Mouse (Mus musculus) midbrain, embryonic 11.5 days (tissue): ENCODE measurements around the gene Epb41l3. TPM values are rescaled to one million over a fixed set of nuclear protein-coding genes. Genes with fewer than 3 reads are reported as not detected.
A peak's percentile ranks its signal among the peaks of the same experiment; 100 is the strongest.
"Not testable (repeated sequence)": the region's sequence is repeated elsewhere in the genome, so short reads cannot be mapped to it uniquely, and the experiment has no call there.

Source experiments
- ATAC-seq: fragments of 200-750 bp; cut with Nextera tagmentation; 2 replicates; pipeline ENCODE4 v1.8.0; 2017; ENCODE audit warnings: moderate TSS enrichment, moderate library complexity; ENCODE audit not compliant: low FRiP score
- DNase-seq: peaks from one replicate; pipeline ENCODE4 v3.0.0; 2015; ENCODE audit warnings: low spot score; ENCODE audit errors: missing footprints
- H3K27ac ChIP-seq: fragments of 300-500 bp; sonication (generic); 2 replicates; pipeline ENCODE4 v1.5.1; 2014; ENCODE audit warnings: low read depth, low read length
- H3K27me3 ChIP-seq: fragments of 300-500 bp; sonication (generic); 2 replicates; pipeline ENCODE4 v1.6.1; 2014; ENCODE audit warnings: mild to moderate bottlenecking, low read length, moderate library complexity, mixed read lengths; ENCODE audit not compliant: control insufficient read depth, insufficient read depth
- H3K36me3 ChIP-seq: fragments of 300-500 bp; sonication (generic); 2 replicates; pipeline ENCODE4 v1.6.1; 2014; ENCODE audit warnings: mild to moderate bottlenecking, low read length, moderate library complexity, mixed read lengths; ENCODE audit not compliant: control insufficient read depth, insufficient read depth
- H3K4me1 ChIP-seq: fragments of 300-500 bp; sonication (generic); 2 replicates; pipeline ENCODE4 v1.6.1; 2014; ENCODE audit warnings: low read length; ENCODE audit not compliant: control insufficient read depth, insufficient read depth
- H3K4me2 ChIP-seq: fragments of 300-500 bp; sonication (generic); 2 replicates; pipeline ENCODE4 v1.6.1; 2014; ENCODE audit warnings: mild to moderate bottlenecking, moderate library complexity
- H3K4me3 ChIP-seq: fragments of 300-500 bp; sonication (generic); 2 replicates; pipeline ENCODE4 v1.5.1; 2014; ENCODE audit warnings: low read depth, low read length
- H3K9ac ChIP-seq: fragments of 300-500 bp; sonication (generic); 2 replicates; pipeline ENCODE4 v1.6.1; 2014; ENCODE audit warnings: low read length
- H3K9me3 ChIP-seq: fragments of 300-500 bp; sonication (generic); 2 replicates; pipeline ENCODE4 v1.6.1; 2016; ENCODE audit warnings: low read length; ENCODE audit not compliant: control insufficient read depth
- WGBS: fragments of 180-500 bp; shearing (Covaris S2); extraction: QIAGEN DNeasy Blood & Tissue Kit; methylation state at CpG from one replicate; pipeline ENCODE4 v1.1.7; 2014; 5-methylcytosine and 5-hydroxymethylcytosine counted together
- polyA plus RNA-seq: library from polyadenylated mRNA; unstranded; fragments of >200 nt; fragmentation: Nextera tagmentation; extraction: Ambion mirVana; gene quantifications from 2 replicates; pipeline ENCODE4 v1.2.1, GENCODE M21; 2014

Gene Epb41l3
- polyA plus RNA-seq, 1 experiment from 2014 or later, result 66.1 TPM

- no peak overlapping the region for H3K4me3 ChIP-seq
- H3K4me1 ChIP-seq, result no peaks in the 10 kb centered on the region
- H3K9ac ChIP-seq, result no peak overlapping the region
- no peak overlapping the region for H3K4me2 ChIP-seq
- no peaks in the 10 kb centered on the region for H3K9me3 ChIP-seq
- no peak for DNase-seq
- no peaks in the 10 kb centered on the region for H3K27me3 ChIP-seq
- H3K27ac ChIP-seq, result no peak overlapping the region
- no peaks in the 10 kb centered on the region for H3K36me3 ChIP-seq
- ATAC-seq, result no peak
- WGBS, result 78% methylated on average over 8 of the region's 8 CpGs
These were observed 27.8 kb downstream of the Epb41l3 start for GRCm38 (mm10) chr17:69103326-69103725.

DNA sequence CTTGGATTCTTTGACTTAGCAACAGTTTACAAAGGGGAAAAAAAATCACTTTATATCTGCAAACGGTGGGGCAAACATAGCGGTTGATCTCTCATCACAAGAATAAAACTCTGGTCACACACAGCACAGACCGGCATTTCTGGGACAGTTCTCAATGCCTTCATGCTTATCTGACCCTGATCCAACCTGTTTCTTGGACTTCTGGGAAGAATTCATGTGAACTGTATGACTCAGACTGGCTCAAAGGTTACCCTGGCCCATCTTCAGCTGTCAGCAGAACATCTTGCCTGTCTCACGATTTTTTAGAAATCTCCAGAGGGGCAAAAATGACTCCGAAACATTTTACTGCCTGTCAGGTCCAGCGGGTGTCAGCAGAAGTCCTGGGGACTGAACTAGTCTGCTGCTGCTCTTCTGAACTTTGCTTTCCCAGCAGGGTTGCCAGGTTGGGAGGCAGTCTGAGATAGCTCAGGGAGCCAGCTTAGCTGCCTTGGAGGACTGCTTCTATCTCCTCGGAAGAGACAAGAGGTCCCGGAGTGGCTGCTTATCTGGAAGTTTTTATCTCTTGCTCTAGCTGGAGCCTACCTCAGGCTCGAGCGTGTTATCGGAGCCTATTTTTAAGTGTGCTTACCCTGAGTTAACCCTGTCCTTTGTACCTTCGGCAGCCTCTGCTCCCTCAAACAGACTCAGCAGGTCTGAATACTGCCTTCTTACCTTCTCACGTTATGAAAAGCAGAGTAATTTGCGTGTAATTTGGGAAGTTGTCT is 29.7 kb downstream of the Epb41l3 start:
- DNase-seq (no peak), ATAC-seq (no peak)
- Histone ChIP-seq H3K9me3 (no peaks in the 10 kb centered on the region), H3K4me3 (no peak overlapping the region), H3K9ac (no peak overlapping the region), H3K4me2 (no peak overlapping the region), H3K36me3 (no peaks in the 10 kb centered on the region), H3K27me3 (no peaks in the 10 kb centered on the region), H3K4me1 (no peaks in the 10 kb centered on the region), H3K27ac (no peak overlapping the region)
- WGBS, result 71% methylated on average over 14 of the region's 14 CpGs

- H3K9ac ChIP-seq, result no peak overlapping the region
- H3K36me3 ChIP-seq, result no peaks in the 10 kb centered on the region
- DNase-seq (peak; percentile 91), ATAC-seq (0 out of 2 replicates have a peak, but pooled peaks have one; percentile 36)
- WGBS, result 40% methylated on average over 5 of the region's 5 CpGs
- no peaks in the 10 kb centered on the region for H3K9me3 ChIP-seq
- no peaks in the 10 kb centered on the region for H3K4me1 ChIP-seq
- no peak overlapping the region for H3K4me3 ChIP-seq
- no peak overlapping the region for H3K27ac ChIP-seq
- no peak overlapping the region for H3K4me2 ChIP-seq
- no peaks in the 10 kb centered on the region for H3K27me3 ChIP-seq
These were observed 30.4 kb downstream of the Epb41l3 start for GRCm38 (mm10) chr17:69105799-69106401.

GRCm38 (mm10) chr17:69109216-69109615 is 33.7 kb downstream of the Epb41l3 start:
- no peak overlapping the region for H3K4me3 ChIP-seq
- WGBS, result 61% methylated on average over 6 of the region's 6 CpGs
- H3K4me2 ChIP-seq, result no peak overlapping the region
- H3K9me3 ChIP-seq, result no peaks in the 10 kb centered on the region
- no peak overlapping the region for H3K9ac ChIP-seq
- no peaks in the 10 kb centered on the region for H3K4me1 ChIP-seq
- no peaks in the 10 kb centered on the region for H3K27me3 ChIP-seq
- no peaks in the 10 kb centered on the region for H3K36me3 ChIP-seq
- DNase-seq, result no peak
- peak; percentile 44; the same call in 1 of the 2 replicates for ATAC-seq
- H3K27ac ChIP-seq, result no peak overlapping the region

GRCm38 (mm10) chr17:69112232-69112631 is 36.7 kb downstream of the Epb41l3 start:
- DNase-seq, result no peak
- H3K9ac ChIP-seq, result no peak overlapping the region
- no peaks in the 10 kb centered on the region for H3K27me3 ChIP-seq
- WGBS, result 85% methylated on average over 2 of the region's 2 CpGs
- no peak overlapping the region for H3K4me3 ChIP-seq
- H3K27ac ChIP-seq, result no peak overlapping the region
- no peaks in the 10 kb centered on the region for H3K4me1 ChIP-seq
- H3K4me2 ChIP-seq, result no peak overlapping the region
- H3K36me3 ChIP-seq, result no peaks in the 10 kb centered on the region
- no peaks in the 10 kb centered on the region for H3K9me3 ChIP-seq
- no peak for ATAC-seq

DNA sequence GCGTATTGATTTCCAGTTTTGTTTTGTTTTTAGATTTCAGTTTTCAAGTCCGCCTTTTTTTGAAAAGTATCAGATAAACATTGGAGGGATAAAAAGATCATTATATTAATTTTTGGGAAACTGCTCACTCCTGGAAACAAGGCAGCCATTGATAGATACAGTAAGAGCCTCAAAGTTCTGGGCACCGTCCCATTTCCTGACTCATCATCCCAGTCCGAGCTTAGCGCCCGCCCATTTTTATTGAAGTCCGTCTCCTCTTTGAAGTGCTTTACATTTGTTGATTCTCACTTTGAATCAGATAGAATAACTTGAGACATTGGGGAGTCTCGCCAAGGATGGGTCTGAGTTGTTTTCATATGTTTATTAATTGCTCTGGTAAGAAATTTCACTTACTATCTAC is 43.7 kb downstream of the Epb41l3 start:
- H3K27me3 ChIP-seq, result peaks cover 4% of the 10 kb centered on the region; the same call in 1 of the 2 replicates
- WGBS, result 89% methylated on average over 8 of the region's 8 CpGs
- DNase-seq, result no peak

GRCm38 (mm10) chr17:69120533-69121358 is 45.3 kb downstream of the Epb41l3 start:
- Histone ChIP-seq H3K9ac (0 out of 2 replicates have a peak overlapping the region, but pooled peaks have one; percentile 9), H3K27ac (no peak overlapping the region), H3K4me3 (no peak overlapping the region), H3K9me3 (no peaks in the 10 kb centered on the region), H3K4me1 (peaks cover 8% of the 10 kb centered on the region; the same call in 1 of the 2 replicates), H3K27me3 (peaks cover 4% of the 10 kb centered on the region; the same call in 1 of the 2 replicates), H3K36me3 (no peaks in the 10 kb centered on the region), H3K4me2 (peak overlapping the region; percentile 35)
- WGBS, result 10% methylated on average over 19 of the region's 19 CpGs
- ATAC-seq (peak; percentile 76), DNase-seq (peak; percentile 90)

More for the DNA sequence above, 43.7 kb downstream of the Epb41l3 start:
- no peak for ATAC-seq
- no peak overlapping the region for H3K9ac ChIP-seq
- H3K4me3 ChIP-seq, result no peak overlapping the region
- H3K27ac ChIP-seq, result no peak overlapping the region
- H3K9me3 ChIP-seq, result no peaks in the 10 kb centered on the region
- peaks cover 8% of the 10 kb centered on the region; the same call in 1 of the 2 replicates for H3K4me1 ChIP-seq
- H3K36me3 ChIP-seq, result no peaks in the 10 kb centered on the region
- no peak overlapping the region for H3K4me2 ChIP-seq

GRCm38 (mm10) chr17:69122403-69122802 is 46.9 kb downstream of the Epb41l3 start:
- H3K4me3 ChIP-seq, DNase-seq, H3K4me1 ChIP-seq, H3K36me3 ChIP-seq, H3K9ac ChIP-seq, H3K27ac ChIP-seq, H3K27me3 ChIP-seq, H3K9me3 ChIP-seq: not testable (repeated sequence)
- peak; percentile 34; the same call in 1 of the 2 replicates for ATAC-seq
- peak overlapping the region; percentile 22; the same call in 1 of the 2 replicates for H3K4me2 ChIP-seq
- WGBS, result 14% methylated on average over 6 of the region's 6 CpGs
